Mouse (Mus musculus): Measurements from ENCODE around the gene Nol6. TPM values are rescaled to one million over a fixed set of nuclear protein-coding genes. Genes with fewer than 3 reads are reported as not detected.

The Nol6 gene
- polyA plus RNA-seq (2014; fragmentation: Nextera tagmentation; extraction: Ambion mirVana): 35.7 and 38.1 TPM in 2 replicates

GRCm38 (mm10) chr4:41124180-41124951 lies at the start of gene Nol6:
TSS of gene Nol6 (minus strand) at chr4:41124455.
- peak; percentile 99 for DNase-seq
- no peaks in the 10 kb centered on the region for H3K27me3 ChIP-seq (ENCODE audit: control insufficient read depth, insufficient read depth, low read length)
- H3K4me2 ChIP-seq (ENCODE audit: low read length): peak within 1 kb of the TSS; percentile 88
- H3K9ac ChIP-seq (replicated peaks; ENCODE audit: low read length): peak within 1 kb of the TSS; percentile 60
- WGBS: 2% methylated on average over 29 of the region's 29 CpGs
- H3K27ac ChIP-seq (replicated peaks; ENCODE audit: low read depth, low read length): peak within 1 kb of the TSS; percentile 45; the same call in 1 of the 2 replicates
- ATAC-seq (ENCODE audit: low FRiP score, low TSS enrichment): peak; percentile 100
- H3K36me3 ChIP-seq (ENCODE audit: control insufficient read depth, insufficient read depth, low read length): peaks cover 32% of the 10 kb centered on the region
- H3K4me3 ChIP-seq (replicated peaks; ENCODE audit: low read depth, low read length): peak within 1 kb of the TSS; percentile 66
- H3K9me3 ChIP-seq (ENCODE audit: control insufficient read depth, low read length): no peaks in the 10 kb centered on the region
- peaks cover 8% of the 10 kb centered on the region; the same call in 1 of the 2 replicates for H3K4me1 ChIP-seq (ENCODE audit: control insufficient read depth, insufficient read depth, low read length)

GRCm38 (mm10) chr4:41170970-41171369 lies 46.7 kb upstream of the Nol6 start:
- 91% methylated on average over 2 of the region's 2 CpGs for WGBS
- Histone ChIP-seq H3K27ac (replicated peaks; ENCODE audit: low read depth, low read length) (no peak overlapping the region), H3K9me3 (ENCODE audit: control insufficient read depth, low read length) (no peaks in the 10 kb centered on the region), H3K4me3 (replicated peaks; ENCODE audit: low read depth, low read length) (no peak overlapping the region), H3K4me1 (ENCODE audit: control insufficient read depth, insufficient read depth, low read length) (no peaks in the 10 kb centered on the region), H3K4me2 (ENCODE audit: low read length) (no peak overlapping the region), H3K9ac (replicated peaks; ENCODE audit: low read length) (no peak overlapping the region), H3K27me3 (ENCODE audit: control insufficient read depth, insufficient read depth, low read length) (no peaks in the 10 kb centered on the region), H3K36me3 (ENCODE audit: control insufficient read depth, insufficient read depth, low read length) (peaks cover 16% of the 10 kb centered on the region)
- no peak for ATAC-seq (ENCODE audit: low FRiP score, low TSS enrichment)
- no peak for DNase-seq

GRCm38 (mm10) chr4:41165693-41166475 lies 41.6 kb upstream of the Nol6 start:
- no peak for ATAC-seq (ENCODE audit: low FRiP score, low TSS enrichment)

GRCm38 (mm10) chr4:41164974-41165373 lies 40.7 kb upstream of the Nol6 start:
- H3K27ac ChIP-seq (replicated peaks; ENCODE audit: low read depth, low read length): peak overlapping the region; percentile 61
- H3K27me3 ChIP-seq (ENCODE audit: control insufficient read depth, insufficient read depth, low read length): no peaks in the 10 kb centered on the region
- no peaks in the 10 kb centered on the region for H3K4me1 ChIP-seq (ENCODE audit: control insufficient read depth, insufficient read depth, low read length)
- no peak overlapping the region; the same call in 1 of the 2 replicates for H3K9ac ChIP-seq (replicated peaks; ENCODE audit: low read length)
- no peak overlapping the region for H3K4me3 ChIP-seq (replicated peaks; ENCODE audit: low read depth, low read length)
- peaks cover 3% of the 10 kb centered on the region; the same call in 1 of the 2 replicates for H3K36me3 ChIP-seq (ENCODE audit: control insufficient read depth, insufficient read depth, low read length)
- no peak overlapping the region for H3K4me2 ChIP-seq (ENCODE audit: low read length)
- 22% methylated on average over 2 of the region's 2 CpGs for WGBS
- ATAC-seq (ENCODE audit: low FRiP score, low TSS enrichment): no peak
- no peaks in the 10 kb centered on the region for H3K9me3 ChIP-seq (ENCODE audit: control insufficient read depth, low read length)
- peak; percentile 14 for DNase-seq

More at GRCm38 (mm10) chr4:41165693-41166475, 41.6 kb upstream of the Nol6 start:
- Histone ChIP-seq H3K36me3 (ENCODE audit: control insufficient read depth, insufficient read depth, low read length) (peaks cover 3% of the 10 kb centered on the region; the same call in 1 of the 2 replicates), H3K4me2 (ENCODE audit: low read length) (no peak overlapping the region), H3K9me3 (ENCODE audit: control insufficient read depth, low read length) (no peaks in the 10 kb centered on the region), H3K4me3 (replicated peaks; ENCODE audit: low read depth, low read length) (no peak overlapping the region), H3K9ac (replicated peaks; ENCODE audit: low read length) (no peak overlapping the region), H3K27me3 (ENCODE audit: control insufficient read depth, insufficient read depth, low read length) (no peaks in the 10 kb centered on the region), H3K27ac (replicated peaks; ENCODE audit: low read depth, low read length) (peak overlapping the region; percentile 61), H3K4me1 (ENCODE audit: control insufficient read depth, insufficient read depth, low read length) (no peaks in the 10 kb centered on the region)
- peak; percentile 93 for DNase-seq
- WGBS: 79% methylated on average over 6 of the region's 6 CpGs

GRCm38 (mm10) chr4:41161232-41161631 lies 37.0 kb upstream of the Nol6 start:
- WGBS: 93% methylated on average over 3 of the region's 3 CpGs
- Histone ChIP-seq H3K27ac (replicated peaks; ENCODE audit: low read depth, low read length) (no peak overlapping the region), H3K4me3 (replicated peaks; ENCODE audit: low read depth, low read length) (no peak overlapping the region), H3K36me3 (ENCODE audit: control insufficient read depth, insufficient read depth, low read length) (no peaks in the 10 kb centered on the region), H3K27me3 (ENCODE audit: control insufficient read depth, insufficient read depth, low read length) (no peaks in the 10 kb centered on the region), H3K9ac (replicated peaks; ENCODE audit: low read length) (no peak overlapping the region), H3K4me1 (ENCODE audit: control insufficient read depth, insufficient read depth, low read length) (0 out of 2 replicates have a peak, but pooled peaks cover 4% of the 10 kb centered on the region), H3K9me3 (ENCODE audit: control insufficient read depth, low read length) (no peaks in the 10 kb centered on the region), H3K4me2 (ENCODE audit: low read length) (no peak overlapping the region)
- no peak for DNase-seq
- no peak for ATAC-seq (ENCODE audit: low FRiP score, low TSS enrichment)

- Histone ChIP-seq H3K36me3 (ENCODE audit: control insufficient read depth, insufficient read depth, low read length) (no peaks in the 10 kb centered on the region), H3K4me1 (ENCODE audit: control insufficient read depth, insufficient read depth, low read length) (0 out of 2 replicates have a peak, but pooled peaks cover 4% of the 10 kb centered on the region), H3K4me2 (ENCODE audit: low read length) (no peak overlapping the region), H3K9ac (replicated peaks; ENCODE audit: low read length) (no peak overlapping the region), H3K27me3 (ENCODE audit: control insufficient read depth, insufficient read depth, low read length) (no peaks in the 10 kb centered on the region), H3K27ac (replicated peaks; ENCODE audit: low read depth, low read length) (no peak overlapping the region), H3K4me3 (replicated peaks; ENCODE audit: low read depth, low read length) (no peak overlapping the region), H3K9me3 (ENCODE audit: control insufficient read depth, low read length) (no peaks in the 10 kb centered on the region)
- DNase-seq (no peak), ATAC-seq (ENCODE audit: low FRiP score, low TSS enrichment) (no peak)
- WGBS: 94% methylated on average over 1 of the region's 1 CpGs
Measured at GRCm38 (mm10) chr4:41158251-41158650, 34.0 kb upstream of the Nol6 start.

- 0 out of 2 replicates have a peak, but pooled peaks cover 4% of the 10 kb centered on the region for H3K4me1 ChIP-seq (ENCODE audit: control insufficient read depth, insufficient read depth, low read length)
- H3K9ac ChIP-seq (replicated peaks; ENCODE audit: low read length): no peak overlapping the region
- WGBS: 88% methylated on average over 9 of the region's 9 CpGs
- no peaks in the 10 kb centered on the region for H3K27me3 ChIP-seq (ENCODE audit: control insufficient read depth, insufficient read depth, low read length)
- H3K4me3 ChIP-seq (replicated peaks; ENCODE audit: low read depth, low read length): no peak overlapping the region
- DNase-seq (no peak), ATAC-seq (ENCODE audit: low FRiP score, low TSS enrichment) (no peak)
- H3K36me3 ChIP-seq (ENCODE audit: control insufficient read depth, insufficient read depth, low read length): no peaks in the 10 kb centered on the region
- H3K9me3 ChIP-seq (ENCODE audit: control insufficient read depth, low read length): no peaks in the 10 kb centered on the region
- no peak overlapping the region for H3K27ac ChIP-seq (replicated peaks; ENCODE audit: low read depth, low read length)
- no peak overlapping the region for H3K4me2 ChIP-seq (ENCODE audit: low read length)
Measured at GRCm38 (mm10) chr4:41156961-41157360, 32.7 kb upstream of the Nol6 start.

- H3K36me3 ChIP-seq (ENCODE audit: control insufficient read depth, insufficient read depth, low read length): no peaks in the 10 kb centered on the region
- H3K27me3 ChIP-seq (ENCODE audit: control insufficient read depth, insufficient read depth, low read length): no peaks in the 10 kb centered on the region
- ATAC-seq (ENCODE audit: low FRiP score, low TSS enrichment) (no peak), DNase-seq (no peak)
- H3K9ac ChIP-seq (replicated peaks; ENCODE audit: low read length): no peak overlapping the region
- 92% methylated on average over 3 of the region's 3 CpGs for WGBS
- H3K9me3 ChIP-seq (ENCODE audit: control insufficient read depth, low read length): no peaks in the 10 kb centered on the region
- H3K4me1 ChIP-seq (ENCODE audit: control insufficient read depth, insufficient read depth, low read length): 0 out of 2 replicates have a peak, but pooled peaks cover 4% of the 10 kb centered on the region
- no peak overlapping the region for H3K27ac ChIP-seq (replicated peaks; ENCODE audit: low read depth, low read length)
- H3K4me3 ChIP-seq (replicated peaks; ENCODE audit: low read depth, low read length): no peak overlapping the region
- H3K4me2 ChIP-seq (ENCODE audit: low read length): no peak overlapping the region
Measured at GRCm38 (mm10) chr4:41153146-41153545, 28.9 kb upstream of the Nol6 start.
